Mouse (Mus musculus) retina, adult 2 months (tissue): ENCODE measurements around the gene Grb2.

Source experiments
- DNase-seq: peaks from one replicate; pipeline ENCODE4 v3.0.0-alpha.2; 2012; ENCODE audit warnings: low read depth, low spot score

Gene Grb2

GRCm38 (mm10) chr11:115712268-115712667 is 3.9 kb upstream of the Grb2 start:
- DNase-seq: no peak

- DNase-seq: no peak
Measured at GRCm38 (mm10) chr11:115711133-115711532, 2.7 kb upstream of the Grb2 start.

GRCm38 (mm10) chr11:115709829-115710559 is 1.6 kb upstream of the Grb2 start:
- no peak for DNase-seq

GRCm38 (mm10) chr11:115708956-115709828 is 795 bp upstream of the Grb2 start:
- DNase-seq: no peak

GRCm38 (mm10) chr11:115707313-115708208 is 836 bp downstream of the Grb2 start:
- DNase-seq: no peak

GRCm38 (mm10) chr11:115706584-115706983 is 1.8 kb downstream of the Grb2 start:
- no peak for DNase-seq

GRCm38 (mm10) chr11:115705561-115705960 is 2.8 kb downstream of the Grb2 start:
- DNase-seq: no peak

- DNase-seq: no peak
Measured at GRCm38 (mm10) chr11:115704648-115705047, 3.7 kb downstream of the Grb2 start.

GRCm38 (mm10) chr11:115703466-115703865 is 4.9 kb downstream of the Grb2 start:
- DNase-seq: no peak

- DNase-seq: peak; percentile 75
Measured at GRCm38 (mm10) chr11:115698986-115699728, 9.2 kb downstream of the Grb2 start.

GRCm38 (mm10) chr11:115697722-115698121 is 10.7 kb downstream of the Grb2 start:
- no peak for DNase-seq

- DNase-seq: no peak
Measured at GRCm38 (mm10) chr11:115697091-115697490, 11.3 kb downstream of the Grb2 start.

GRCm38 (mm10) chr11:115696471-115696870 is 11.9 kb downstream of the Grb2 start:
- DNase-seq: no peak

- no peak for DNase-seq
Measured at GRCm38 (mm10) chr11:115693979-115694578, 14.3 kb downstream of the Grb2 start.

- DNase-seq: no peak
Measured at GRCm38 (mm10) chr11:115692800-115693199, 15.6 kb downstream of the Grb2 start.

GRCm38 (mm10) chr11:115691976-115692375 is 16.4 kb downstream of the Grb2 start:
- DNase-seq: no peak

GRCm38 (mm10) chr11:115691511-115691910 is 16.9 kb downstream of the Grb2 start:
- DNase-seq: no peak

- DNase-seq: no peak
Measured at GRCm38 (mm10) chr11:115691013-115691412, 17.4 kb downstream of the Grb2 start.

GRCm38 (mm10) chr11:115690356-115690755 is 18.0 kb downstream of the Grb2 start:
- no peak for DNase-seq

GRCm38 (mm10) chr11:115689137-115689915 is 19.1 kb downstream of the Grb2 start:
- no peak for DNase-seq
